Mouse (Mus musculus) forebrain, embryonic 12.5 days (tissue): ENCODE measurements around the gene Nr2c2ap. TPM values are rescaled to one million over a fixed set of nuclear protein-coding genes. Genes with fewer than 3 reads are reported as not detected.

Experiments
- ATAC-seq: fragments of 200-750 bp; cut with Nextera tagmentation; 2 replicates; pipeline ENCODE4 v1.8.0; 2017; ENCODE audit warnings: moderate TSS enrichment; ENCODE audit not compliant: low FRiP score
- H3K27ac ChIP-seq: fragments of 300-500 bp; sonication (generic); 2 replicates; pipeline ENCODE4 v1.5.1; 2016; ENCODE audit warnings: mild to moderate bottlenecking
- H3K27me3 ChIP-seq: fragments of 300-500 bp; sonication (generic); 2 replicates; pipeline ENCODE4 v1.6.1; 2016; ENCODE audit warnings: mild to moderate bottlenecking
- H3K36me3 ChIP-seq: fragments of 300-500 bp; sonication (generic); replicated peaks from 2 replicates; pipeline ENCODE4 v1.6.1; 2016; ENCODE audit warnings: mild to moderate bottlenecking
- H3K4me1 ChIP-seq: fragments of 300-500 bp; sonication (generic); 2 replicates; pipeline ENCODE4 v1.6.1; 2016
- H3K4me2 ChIP-seq: fragments of 300-500 bp; sonication (generic); 2 replicates; pipeline ENCODE4 v1.6.1; 2016; ENCODE audit warnings: mild to moderate bottlenecking, moderate library complexity
- H3K4me3 ChIP-seq: fragments of 300-500 bp; sonication (generic); replicated peaks from 2 replicates; pipeline ENCODE4 v1.5.1; 2016; ENCODE audit warnings: mild to moderate bottlenecking
- H3K9ac ChIP-seq: fragments of 300-500 bp; sonication (generic); 2 replicates; pipeline ENCODE4 v1.6.1; 2016; ENCODE audit warnings: mild to moderate bottlenecking
- H3K9me3 ChIP-seq: fragments of 300-500 bp; sonication (generic); 2 replicates; pipeline ENCODE4 v1.6.1; 2016
- WGBS: fragments of 180-500 bp; shearing (Covaris S2); methylation state at CpG from one replicate; pipeline ENCODE4 v1.1.7; 2016; 5-methylcytosine and 5-hydroxymethylcytosine counted together
- polyA plus RNA-seq: library from polyadenylated mRNA; unstranded; fragments of >200 nt; fragmentation: Nextera tagmentation; extraction: Ambion mirVana; gene quantifications from 2 replicates; pipeline ENCODE4 v1.2.1, GENCODE M21; 2016

Nr2c2ap gene
- polyA plus RNA-seq, 1 experiment from 2014 or later, result 27.8 TPM

DNA sequence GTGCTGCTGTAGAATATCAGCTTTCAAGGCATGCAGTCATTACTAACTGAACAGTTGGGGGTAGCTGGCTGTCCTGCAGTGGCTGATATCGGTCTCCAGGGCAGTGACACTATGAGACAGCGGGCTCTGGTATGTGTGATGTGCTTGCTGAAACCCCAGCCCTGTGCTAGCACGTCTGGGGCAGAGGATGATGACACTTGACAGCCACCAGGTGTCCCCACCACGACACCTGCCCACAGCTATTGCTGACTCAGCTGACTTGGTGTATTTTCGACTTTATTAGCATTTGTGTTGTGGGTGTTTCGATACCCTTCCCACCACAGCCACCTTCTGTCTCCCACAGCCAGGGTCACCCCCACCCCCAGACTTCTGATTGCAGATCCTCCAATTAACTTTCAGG is 26.6 kb upstream of the Nr2c2ap start:
- Histone ChIP-seq H3K4me1 (no peaks in the 10 kb centered on the region; the same call in 1 of the 2 replicates), H3K9ac (no peak overlapping the region), H3K27me3 (0 out of 2 replicates have a peak, but pooled peaks cover 4% of the 10 kb centered on the region), H3K36me3 (peaks cover 85% of the 10 kb centered on the region), H3K4me3 (no peak overlapping the region), H3K4me2 (no peak overlapping the region), H3K27ac (no peak overlapping the region), H3K9me3 (no peaks in the 10 kb centered on the region)
- 28% methylated on average over 6 of the region's 6 CpGs for WGBS
- peak; percentile 37; the same call in 1 of the 2 replicates for ATAC-seq

DNA sequence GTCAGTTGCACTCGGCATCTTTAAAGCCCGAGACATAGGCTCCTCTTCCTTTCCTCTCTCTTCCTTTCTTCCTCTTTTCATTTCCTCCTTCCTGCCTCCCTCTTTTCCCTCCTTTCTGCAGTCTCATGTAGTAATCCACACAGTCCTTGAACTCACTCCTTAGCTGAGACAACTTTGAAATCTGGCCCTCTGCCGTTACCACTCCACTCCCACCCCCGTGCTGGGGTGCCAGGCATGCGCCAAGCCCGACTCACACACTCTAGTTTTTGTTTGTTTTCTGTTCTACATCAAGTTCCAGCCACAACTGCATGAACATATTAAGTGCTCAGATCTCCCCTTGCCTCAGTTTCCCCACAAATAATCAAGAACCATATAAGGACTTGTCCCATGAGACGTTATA is 26.2 kb upstream of the Nr2c2ap start:
- H3K4me3 ChIP-seq, result no peak overlapping the region
- H3K9me3 ChIP-seq, result no peaks in the 10 kb centered on the region
- peaks cover 5% of the 10 kb centered on the region; the same call in 1 of the 2 replicates for H3K27me3 ChIP-seq
- H3K9ac ChIP-seq, result 0 out of 2 replicates have a peak overlapping the region, but pooled peaks have one; percentile 4
- no peak overlapping the region for H3K4me2 ChIP-seq
- H3K4me1 ChIP-seq, result no peaks in the 10 kb centered on the region; the same call in 1 of the 2 replicates
- no peak for ATAC-seq
- no peak overlapping the region for H3K27ac ChIP-seq
- peaks cover 85% of the 10 kb centered on the region for H3K36me3 ChIP-seq
- 87% methylated on average over 7 of the region's 7 CpGs for WGBS

DNA sequence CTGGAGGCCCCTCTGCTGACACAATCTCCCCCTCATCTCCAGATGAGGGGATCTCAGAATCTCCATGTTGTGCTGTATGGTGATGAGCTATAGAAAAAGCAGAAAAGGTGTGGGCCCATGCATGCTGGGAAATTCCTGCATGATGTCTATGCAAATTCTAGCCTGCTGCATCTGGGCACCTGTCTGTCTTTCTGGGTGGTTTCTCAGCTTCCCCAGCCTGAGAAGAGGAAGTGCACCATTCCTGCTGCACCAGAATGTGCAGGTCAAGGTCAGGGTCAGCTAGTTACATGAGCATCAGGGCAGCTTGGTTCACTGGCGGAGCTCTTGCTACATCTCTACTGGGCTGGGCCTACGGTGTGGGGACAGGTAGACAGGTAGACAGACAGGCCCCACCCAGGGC is 20.7 kb upstream of the Nr2c2ap start:
- WGBS, result 87% methylated on average over 2 of the region's 2 CpGs
- Histone ChIP-seq H3K27ac (no peak overlapping the region), H3K9me3 (no peaks in the 10 kb centered on the region), H3K4me3 (no peak overlapping the region), H3K27me3 (peaks cover 60% of the 10 kb centered on the region), H3K4me2 (no peak overlapping the region), H3K36me3 (peaks cover 96% of the 10 kb centered on the region), H3K9ac (no peak overlapping the region), H3K4me1 (peaks cover 17% of the 10 kb centered on the region)
- ATAC-seq, result no peak

DNA sequence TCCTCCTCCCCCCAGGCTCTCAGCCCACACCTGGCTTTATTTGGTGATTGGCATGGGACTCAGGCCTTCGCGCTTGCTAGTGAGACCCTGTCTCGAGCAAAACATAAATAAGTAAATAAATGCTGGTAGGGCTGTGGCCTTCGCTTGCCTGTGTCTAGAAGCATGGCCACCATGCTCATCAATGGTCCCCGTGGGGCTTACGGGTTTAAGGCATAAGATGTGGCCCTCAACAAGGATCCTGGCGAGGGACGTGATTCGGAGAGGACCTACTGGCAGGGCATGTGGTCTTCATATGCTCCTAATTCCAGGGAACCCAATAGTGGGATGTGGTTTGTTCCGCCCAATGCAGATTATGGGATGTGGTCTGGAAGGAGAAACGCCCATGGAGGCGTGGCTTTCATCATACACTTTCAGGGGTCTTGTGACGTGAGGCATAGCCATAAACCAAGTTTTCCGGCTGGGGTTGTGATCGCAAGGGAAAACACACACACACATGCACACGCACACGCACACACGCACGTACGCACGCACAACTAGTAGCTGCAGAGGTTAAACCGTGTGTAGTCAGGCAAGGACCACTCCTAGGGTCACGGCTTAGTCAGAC is 19.8 kb upstream of the Nr2c2ap start:
- no peak for ATAC-seq
- Histone ChIP-seq H3K36me3 (peaks cover 99% of the 10 kb centered on the region), H3K4me1 (peaks cover 17% of the 10 kb centered on the region), H3K9ac (no peak overlapping the region), H3K27me3 (peaks cover 67% of the 10 kb centered on the region), H3K4me2 (no peak overlapping the region), H3K9me3 (no peaks in the 10 kb centered on the region), H3K27ac (no peak overlapping the region), H3K4me3 (no peak overlapping the region)
- 59% methylated on average over 23 of the region's 23 CpGs for WGBS

DNA sequence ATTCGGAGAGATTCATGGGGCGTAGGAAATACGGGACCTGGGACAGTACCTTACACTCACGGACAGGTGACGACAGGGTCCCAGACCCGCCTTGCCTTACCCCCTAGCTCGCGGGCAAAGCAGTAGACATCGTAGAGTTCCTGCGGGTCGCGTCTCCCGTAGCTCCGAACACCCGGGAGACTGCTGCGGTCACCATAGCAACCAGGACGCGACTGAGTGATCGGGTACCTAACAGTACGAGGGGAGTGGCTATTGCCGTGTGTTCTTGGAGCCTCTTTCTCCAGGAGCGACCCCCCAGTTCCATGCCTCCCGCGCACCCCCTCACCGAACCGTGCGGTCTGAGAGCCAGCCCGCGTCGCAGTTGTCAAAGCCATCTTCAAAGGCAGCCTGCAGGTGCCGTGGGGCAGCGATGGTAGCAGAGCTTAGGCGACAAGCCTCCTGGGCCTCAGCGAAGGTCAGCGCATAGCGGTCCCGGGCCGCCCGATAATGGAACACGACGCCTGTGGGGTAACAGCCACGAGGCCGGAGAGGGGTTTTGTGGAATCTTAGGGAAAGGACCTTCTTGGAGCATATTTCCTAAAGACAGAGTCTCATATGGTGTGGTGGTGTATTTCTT is 18.6 kb upstream of the Nr2c2ap start:
- peak overlapping the region; percentile 18 for H3K4me3 ChIP-seq
- no peak overlapping the region for H3K27ac ChIP-seq
- H3K4me1 ChIP-seq, result peaks cover 29% of the 10 kb centered on the region
- no peaks in the 10 kb centered on the region for H3K9me3 ChIP-seq
- WGBS, result 8% methylated on average over 43 of the region's 43 CpGs
- H3K36me3 ChIP-seq, result peaks cover 88% of the 10 kb centered on the region
- ATAC-seq, result peak; percentile 34; the same call in 1 of the 2 replicates
- peak overlapping the region; percentile 21 for H3K4me2 ChIP-seq
- peaks cover 78% of the 10 kb centered on the region for H3K27me3 ChIP-seq
- no peak overlapping the region for H3K9ac ChIP-seq

DNA sequence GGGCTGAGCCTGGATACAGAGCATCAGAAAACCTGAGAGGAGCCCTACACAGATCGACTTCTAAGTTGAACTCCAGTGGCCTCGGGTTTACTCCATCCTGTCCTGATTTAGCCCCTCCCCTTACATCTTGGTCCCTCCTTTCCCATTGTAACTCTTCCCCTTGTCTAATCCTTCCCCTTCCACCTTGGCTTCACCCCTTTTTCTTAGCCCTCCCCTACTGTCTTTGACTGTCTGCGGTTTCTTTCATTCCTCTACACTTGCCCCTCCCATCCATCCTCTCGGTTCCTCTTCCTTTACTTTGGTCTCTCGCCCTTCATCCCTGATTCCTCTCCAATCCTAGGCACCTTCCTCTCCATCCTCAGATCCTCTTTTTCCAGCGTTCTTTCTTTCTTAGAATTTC is 16.6 kb upstream of the Nr2c2ap start:
- H3K27me3 ChIP-seq, result peaks cover 84% of the 10 kb centered on the region
- H3K9ac ChIP-seq, result no peak overlapping the region
- no peak overlapping the region for H3K4me3 ChIP-seq
- no peak overlapping the region for H3K4me2 ChIP-seq
- H3K9me3 ChIP-seq, result no peaks in the 10 kb centered on the region
- no peak overlapping the region for H3K27ac ChIP-seq
- 19% methylated on average over 6 of the region's 6 CpGs for WGBS
- peaks cover 47% of the 10 kb centered on the region for H3K4me1 ChIP-seq
- no peak for ATAC-seq
- H3K36me3 ChIP-seq, result peaks cover 69% of the 10 kb centered on the region

DNA sequence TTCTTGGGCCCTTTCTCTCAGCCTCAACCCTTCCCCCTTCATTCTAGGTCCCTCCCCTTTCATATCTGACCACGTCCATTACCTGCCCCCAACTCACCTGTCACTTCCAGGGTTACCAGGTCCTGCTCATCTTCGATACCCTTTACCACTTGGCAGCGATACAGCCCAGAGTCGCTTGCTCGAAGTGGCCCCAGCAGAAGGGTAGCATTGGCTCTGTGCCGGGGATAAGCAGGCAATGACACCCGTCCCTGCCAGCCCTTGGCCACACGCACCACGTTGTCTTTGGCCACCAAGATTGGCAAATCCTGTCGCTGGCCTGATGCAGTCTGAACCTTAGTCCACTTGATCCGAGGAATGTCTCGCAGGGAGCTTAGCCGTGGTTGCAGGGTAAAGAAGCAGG is 16.2 kb upstream of the Nr2c2ap start:
- no peak overlapping the region for H3K4me3 ChIP-seq
- H3K9me3 ChIP-seq, result no peaks in the 10 kb centered on the region
- peaks cover 65% of the 10 kb centered on the region for H3K36me3 ChIP-seq
- ATAC-seq, result no peak
- no peak overlapping the region for H3K27ac ChIP-seq
- H3K27me3 ChIP-seq, result peaks cover 87% of the 10 kb centered on the region
- WGBS, result 78% methylated on average over 13 of the region's 13 CpGs
- H3K4me1 ChIP-seq, result peaks cover 47% of the 10 kb centered on the region
- H3K9ac ChIP-seq, result no peak overlapping the region
- no peak overlapping the region for H3K4me2 ChIP-seq

DNA sequence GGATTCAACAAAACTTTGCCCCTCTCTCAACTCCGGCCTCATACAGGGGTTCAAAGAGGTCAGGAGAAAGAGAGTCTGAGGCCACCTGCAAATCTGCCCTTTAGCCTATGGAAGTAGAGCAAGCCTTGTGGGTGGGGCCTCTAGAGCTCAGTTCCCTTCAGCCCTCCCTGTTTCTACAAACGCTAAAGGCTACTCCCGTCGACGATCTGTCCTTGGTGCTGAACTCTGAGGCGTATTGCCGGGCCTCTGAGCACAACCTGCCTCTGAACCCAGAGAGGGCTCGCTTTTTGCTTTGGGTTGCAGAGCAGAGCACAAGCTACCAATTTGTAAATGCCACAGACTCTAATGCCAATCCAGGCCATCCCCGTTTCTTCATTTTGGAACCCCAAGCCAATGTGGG is 13.5 kb upstream of the Nr2c2ap start:
- peaks cover 38% of the 10 kb centered on the region for H3K36me3 ChIP-seq
- 13% methylated on average over 9 of the region's 9 CpGs for WGBS
- peak overlapping the region; percentile 13 for H3K4me3 ChIP-seq
- H3K9ac ChIP-seq, result no peak overlapping the region
- H3K27ac ChIP-seq, result no peak overlapping the region
- peaks cover 68% of the 10 kb centered on the region for H3K27me3 ChIP-seq
- no peak for ATAC-seq
- H3K9me3 ChIP-seq, result no peaks in the 10 kb centered on the region
- peak overlapping the region; percentile 86 for H3K4me2 ChIP-seq
- peaks cover 40% of the 10 kb centered on the region for H3K4me1 ChIP-seq

DNA sequence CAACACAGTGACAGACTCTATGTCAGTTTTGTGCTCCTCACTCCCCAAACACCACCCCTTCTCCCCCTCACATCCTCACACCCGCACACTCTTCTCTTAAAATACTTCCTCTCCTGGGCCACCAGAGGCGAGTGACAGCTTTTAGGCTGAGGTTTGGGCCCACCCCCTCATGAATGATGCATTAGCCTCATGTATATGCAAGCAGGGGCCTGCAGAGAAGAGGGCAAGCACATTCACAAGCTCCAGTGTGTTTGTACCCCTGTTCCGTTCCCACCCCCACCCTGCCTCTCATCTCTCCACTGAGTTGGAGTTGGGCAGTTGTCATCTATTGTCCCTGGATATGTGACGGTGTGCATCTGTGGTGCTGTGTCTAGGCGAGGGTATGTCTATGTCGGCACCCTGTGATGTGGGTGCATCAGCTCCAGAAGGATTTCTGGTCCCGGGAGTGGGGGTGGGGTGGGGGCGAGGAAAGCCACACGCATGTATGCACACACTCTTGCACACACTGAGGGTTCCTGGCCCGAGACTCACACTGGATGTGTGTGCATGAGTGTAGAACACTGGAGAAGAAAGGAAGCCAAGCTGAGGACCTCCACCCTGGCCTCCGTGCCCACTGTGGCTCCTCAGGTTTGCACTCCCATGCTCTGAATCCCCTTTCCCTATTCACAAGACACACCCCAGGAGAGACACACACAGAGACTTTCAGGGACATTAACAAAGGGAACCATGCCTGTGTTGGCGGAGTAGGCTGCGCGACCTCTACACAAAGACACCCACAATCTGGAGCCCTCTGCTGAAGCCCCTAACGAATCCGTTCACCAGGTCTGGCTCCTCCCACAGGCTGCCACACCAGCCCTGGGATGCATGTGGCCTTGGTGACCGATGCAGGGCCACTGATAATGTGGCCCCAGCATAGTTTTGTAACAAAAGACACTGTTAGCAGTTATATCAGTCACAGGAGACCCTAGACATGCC is 12.1 kb upstream of the Nr2c2ap start:
- ATAC-seq, result peak; percentile 89
- H3K4me2 ChIP-seq, result peak overlapping the region; percentile 86

DNA sequence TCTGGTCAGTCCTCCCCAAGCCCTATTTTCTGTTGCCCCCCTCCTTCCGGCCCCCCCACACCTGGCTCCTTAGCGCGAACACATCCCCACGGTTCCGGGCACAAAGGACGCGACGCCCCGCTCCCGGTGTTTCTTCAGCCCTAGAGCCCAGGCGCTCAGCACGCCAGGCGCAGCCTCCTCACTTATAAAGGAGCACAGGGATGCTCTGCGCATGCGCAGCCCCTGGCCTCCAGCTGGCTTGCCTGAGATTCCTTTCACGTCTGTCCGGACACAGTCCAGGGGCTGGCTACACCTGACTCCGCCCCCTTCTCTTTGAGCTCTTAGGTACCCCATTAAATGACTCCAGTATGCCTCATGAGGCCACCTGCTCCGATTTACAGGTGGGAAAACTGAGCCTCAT is 10.5 kb upstream of the Nr2c2ap start, which contains the start of gene Ncan:
TSS of gene Ncan (minus strand) at position 207 of the 400 bp plus-strand sequence.
- Histone ChIP-seq H3K4me3 (peak within 1 kb of the TSS; percentile 59), H3K27ac (peak within 1 kb of the TSS; percentile 98), H3K36me3 (peaks cover 8% of the 10 kb centered on the region), H3K27me3 (peaks cover 59% of the 10 kb centered on the region), H3K9ac (peak within 1 kb of the TSS; percentile 91), H3K4me1 (peaks cover 32% of the 10 kb centered on the region), H3K9me3 (no peaks in the 10 kb centered on the region), H3K4me2 (peak within 1 kb of the TSS; percentile 86)
- ATAC-seq, result peak; percentile 79
- WGBS, result under 1% methylated on average over 19 of the region's 19 CpGs

More for the DNA sequence above, 12.1 kb upstream of the Nr2c2ap start:
- Histone ChIP-seq H3K9ac (peak overlapping the region; percentile 91), H3K27ac (peak overlapping the region; percentile 98), H3K4me3 (peak overlapping the region; percentile 59), H3K9me3 (no peaks in the 10 kb centered on the region), H3K4me1 (peaks cover 32% of the 10 kb centered on the region), H3K36me3 (peaks cover 24% of the 10 kb centered on the region), H3K27me3 (peaks cover 65% of the 10 kb centered on the region)
- WGBS, result 4% methylated on average over 17 of the region's 17 CpGs

DNA sequence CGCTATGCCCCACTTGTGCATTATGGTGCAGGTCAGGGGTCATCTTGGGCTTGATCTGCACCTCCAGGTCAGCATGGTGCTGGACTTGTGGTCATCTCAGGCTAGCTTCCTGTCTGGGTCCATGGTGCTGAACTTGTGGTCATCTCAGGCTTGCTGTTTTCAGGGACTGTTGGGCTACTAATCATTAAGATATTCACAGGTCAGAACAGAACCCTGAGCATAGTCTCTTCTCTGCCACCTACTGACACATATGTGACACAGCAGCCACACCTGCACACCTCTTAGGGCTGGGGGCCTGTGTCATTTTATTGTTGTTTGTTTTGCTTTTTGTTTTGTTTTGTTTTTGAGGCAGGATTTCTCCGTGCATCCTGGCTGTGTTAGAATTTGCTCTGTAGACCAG is 8.3 kb upstream of the Nr2c2ap start:
- WGBS, result 55% methylated on average over 2 of the region's 2 CpGs
- H3K4me2 ChIP-seq, result no peak overlapping the region
- no peak overlapping the region for H3K4me3 ChIP-seq
- no peak overlapping the region for H3K9ac ChIP-seq
- peaks cover 17% of the 10 kb centered on the region for H3K4me1 ChIP-seq
- no peak overlapping the region for H3K27ac ChIP-seq
- H3K9me3 ChIP-seq, result no peaks in the 10 kb centered on the region
- peaks cover 41% of the 10 kb centered on the region for H3K27me3 ChIP-seq
- ATAC-seq, result no peak
- no peaks in the 10 kb centered on the region for H3K36me3 ChIP-seq

DNA sequence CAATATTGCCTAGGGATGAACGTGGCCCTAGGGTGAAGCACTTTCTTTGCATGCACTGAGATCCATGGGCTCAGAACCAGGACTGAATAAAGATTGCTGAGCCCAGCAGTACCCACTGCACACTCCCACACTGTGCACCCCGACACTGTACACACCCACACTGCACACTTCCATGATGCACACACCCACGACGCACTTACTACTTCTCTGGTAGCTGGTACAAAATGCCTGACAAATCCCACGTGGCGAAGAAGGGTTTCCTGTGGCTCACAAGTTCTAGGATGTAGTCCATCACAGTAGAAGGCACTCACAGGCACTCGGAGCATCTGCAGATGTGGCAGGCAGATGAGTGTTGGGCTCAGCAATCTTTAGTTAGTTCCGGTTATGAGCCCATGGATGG is 6.1 kb upstream of the Nr2c2ap start:
- ATAC-seq, result no peak
- Histone ChIP-seq H3K27me3 (peaks cover 31% of the 10 kb centered on the region), H3K4me1 (peaks cover 3% of the 10 kb centered on the region), H3K4me2 (no peak overlapping the region), H3K27ac (no peak overlapping the region), H3K9me3 (no peaks in the 10 kb centered on the region), H3K36me3 (no peaks in the 10 kb centered on the region), H3K9ac (no peak overlapping the region), H3K4me3 (no peak overlapping the region)
- WGBS, result 75% methylated on average over 8 of the region's 8 CpGs
